Mouse (Mus musculus) layer of hippocampus, adult 2 months (tissue): ENCODE data around the gene Rab3c. TPM values are rescaled to one million over a fixed set of nuclear protein-coding genes. Genes with fewer than 3 reads are reported as not detected.

Source experiments
- DNase-seq, 2 experiments: peaks; one replicate each; pipeline ENCODE4 v3.0.0; 2022; ENCODE audit warnings: low spot score in 2 of 2
- H3K27ac ChIP-seq: fragments of 200-600 bp; 2 replicates; pipeline ENCODE4 v1.8.1; 2022
- H3K4me3 ChIP-seq: fragments of 200-600 bp; 2 replicates; pipeline ENCODE4 v1.8.1; 2022; ENCODE audit warnings: mild to moderate bottlenecking
- CTCF ChIP-seq: fragments of 200-600 bp; conservative IDR thresholded peaks from 2 replicates; pipeline ENCODE4 v1.8.1; 2022; ENCODE audit warnings: antibody characterized with exemption, mild to moderate bottlenecking, moderate library complexity
- total RNA-seq, 2 experiments: library from RNA; stranded (reverse); gene quantifications; 2 replicates each; pipeline ENCODE4 v1.2.3; 2021

Rab3c gene
- total RNA-seq, 2 experiments from 2014 or later = 173 to 182 TPM

DNA sequence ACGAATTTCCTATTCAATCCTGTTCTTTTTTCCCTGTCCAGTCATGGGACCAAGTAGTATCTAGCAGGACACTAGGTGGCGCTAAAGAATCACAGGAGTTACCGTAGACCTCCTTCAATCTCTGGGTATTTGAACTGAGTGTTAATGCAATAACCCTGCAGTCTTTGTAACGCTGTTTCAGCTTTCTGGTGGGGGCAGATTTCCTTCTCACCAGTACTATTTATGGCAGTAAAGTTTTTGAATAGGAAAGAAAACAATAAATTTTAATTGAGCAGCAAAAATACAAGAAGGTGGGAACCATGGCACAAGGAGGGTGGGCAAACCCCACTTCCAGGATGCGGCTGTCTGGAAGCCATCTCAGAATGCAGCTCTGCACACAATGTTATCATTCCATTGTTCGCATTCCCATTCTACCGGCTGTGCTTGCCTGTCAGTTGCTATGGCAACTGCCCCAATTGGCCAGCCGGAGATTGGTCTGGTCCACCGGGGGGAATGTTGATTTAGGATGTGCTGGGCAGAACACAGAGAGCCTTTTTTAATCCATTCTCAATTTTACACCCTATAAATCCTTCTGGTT, 217.9 kb downstream of the Rab3c start:
- DNase-seq = peak; percentile 73 to 78
- peak; percentile 93 for TF ChIP-seq CTCF
- peak overlapping the region; percentile 25; the same call in 1 of the 2 replicates for H3K4me3 ChIP-seq
- H3K27ac ChIP-seq = peak overlapping the region; percentile 64; the same call in 1 of the 2 replicates

DNA sequence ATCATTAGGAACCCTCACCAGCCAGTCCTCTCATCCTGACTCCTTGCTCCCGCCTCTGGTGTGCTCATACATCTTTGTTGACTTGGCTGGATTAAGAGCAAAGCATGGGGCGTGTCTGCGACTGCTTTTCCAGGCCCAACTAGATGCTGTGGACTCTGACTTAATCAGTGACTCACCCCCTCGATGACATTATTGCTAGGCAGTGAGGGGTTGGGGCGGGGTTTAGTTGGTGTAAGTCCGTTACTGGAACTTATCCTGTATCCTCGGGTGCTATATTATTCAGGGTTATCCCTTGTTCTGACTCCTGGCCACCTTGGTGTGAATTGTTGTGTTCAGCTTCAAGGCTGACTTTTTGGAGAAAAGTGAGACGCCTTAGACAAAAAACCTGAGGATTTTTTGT, 218.5 kb downstream of the Rab3c start:
- Histone ChIP-seq H3K27ac (0 out of 2 replicates have a peak overlapping the region, but pooled peaks have one; percentile 64), H3K4me3 (no peak overlapping the region)
- no peak for DNase-seq
- no peak for TF ChIP-seq CTCF

- no peak overlapping the region for H3K27ac ChIP-seq
- TF ChIP-seq CTCF = no peak
- DNase-seq = no peak
- H3K4me3 ChIP-seq = no peak overlapping the region
These were observed 226.3 kb downstream of the Rab3c start for GRCm38 (mm10) chr13:110054538-110054937.

DNA sequence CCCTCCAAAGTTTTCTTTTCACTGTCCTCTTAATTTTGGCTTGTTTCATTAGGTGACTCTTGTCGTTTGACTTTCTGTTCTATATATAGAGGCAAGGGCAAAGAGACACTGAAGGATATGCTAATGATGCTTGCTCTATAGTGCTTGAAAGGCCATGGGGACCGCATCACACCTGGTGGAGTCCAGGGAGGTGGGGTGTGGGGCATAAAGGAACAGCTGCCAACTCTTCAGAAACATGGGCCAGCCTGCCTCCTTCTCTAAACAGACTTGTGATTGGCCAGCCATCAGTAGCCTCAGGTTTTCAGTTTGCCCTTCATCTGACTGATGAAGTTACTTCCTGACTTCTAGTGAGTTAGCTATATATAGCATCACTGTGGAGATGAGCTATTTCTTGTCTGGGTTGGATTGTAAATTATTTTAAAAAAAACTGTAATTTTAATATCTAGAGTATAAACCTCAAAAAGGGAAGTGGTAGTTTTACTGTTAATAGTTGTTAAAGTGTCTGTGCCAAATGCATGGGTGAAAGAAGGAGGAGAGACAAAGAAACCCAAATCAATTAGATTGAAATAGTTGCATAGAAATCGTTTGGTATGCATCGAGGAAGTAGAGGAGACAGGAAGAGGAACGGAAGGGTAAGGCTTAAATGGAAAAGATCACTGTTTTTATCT, 231.9 kb downstream of the Rab3c start:
- Histone ChIP-seq H3K4me3 (no peak overlapping the region), H3K27ac (no peak overlapping the region)
- no peak for TF ChIP-seq CTCF
- DNase-seq = no peak

DNA sequence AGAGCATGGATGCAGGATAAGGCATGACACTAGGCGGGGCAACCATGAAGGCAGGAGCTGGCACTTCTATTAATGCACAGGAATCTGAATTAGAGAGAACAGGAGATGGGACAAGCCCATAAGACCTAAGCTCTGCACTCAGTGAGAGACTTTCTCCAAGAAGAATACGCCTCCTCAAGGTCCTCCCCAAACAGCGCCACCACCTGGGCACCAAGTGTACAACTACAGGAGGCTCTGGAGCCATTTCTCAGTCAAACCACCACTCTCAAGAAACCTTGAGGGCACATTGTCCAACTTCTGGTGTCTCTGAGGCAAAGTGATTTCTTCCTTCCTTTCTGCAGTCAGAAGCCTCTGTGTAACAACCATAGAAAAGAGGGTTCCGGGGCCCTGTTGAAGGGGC, 236.4 kb downstream of the Rab3c start:
- Histone ChIP-seq H3K27ac (no peak overlapping the region), H3K4me3 (no peak overlapping the region)
- DNase-seq = no peak
- peak; percentile 24; the same call in 1 of the 2 replicates for TF ChIP-seq CTCF

DNA sequence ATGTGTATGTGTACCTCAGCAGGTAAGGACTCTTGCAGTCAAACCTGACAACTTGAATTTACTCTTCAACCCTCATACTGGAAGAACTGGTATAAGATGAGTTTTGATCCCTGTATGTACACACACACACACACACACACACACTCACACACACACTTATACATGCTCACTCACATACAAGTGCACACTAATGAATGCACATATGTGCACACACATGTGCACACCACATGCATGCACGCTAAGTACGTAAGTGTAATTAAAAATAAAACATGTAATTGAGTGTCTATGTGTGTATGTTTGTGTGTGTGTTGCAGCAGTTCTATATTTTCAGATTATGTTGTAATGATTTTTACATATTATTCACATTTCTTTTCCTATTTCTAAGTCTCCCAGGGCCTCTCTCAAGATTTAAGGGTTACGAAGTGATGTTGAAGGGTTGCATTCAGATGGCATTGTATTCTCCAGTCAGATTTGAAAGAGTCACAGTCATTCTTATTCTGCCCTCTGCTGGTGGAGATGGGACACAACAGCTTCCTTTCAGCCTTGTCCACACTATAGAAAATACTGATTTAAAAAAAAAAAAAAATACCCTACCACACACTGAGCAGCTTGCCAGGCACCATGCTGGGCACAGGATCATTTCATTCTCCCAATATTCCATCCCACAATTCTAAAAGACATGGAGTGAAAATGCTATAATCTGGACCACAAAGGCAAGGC, 240.9 kb downstream of the Rab3c start:
- peak; percentile 85 for TF ChIP-seq CTCF
- H3K27ac ChIP-seq = no peak overlapping the region
- peak in 1 of 2 experiments; percentile 42 for DNase-seq
- no peak overlapping the region for H3K4me3 ChIP-seq

- TF ChIP-seq CTCF = no peak; the same call in 1 of the 2 replicates
- Histone ChIP-seq H3K27ac (no peak overlapping the region), H3K4me3 (no peak overlapping the region)
- DNase-seq = no peak
These were observed 241.6 kb downstream of the Rab3c start for GRCm38 (mm10) chr13:110039170-110039569.

- H3K27ac ChIP-seq = no peak overlapping the region
- TF ChIP-seq CTCF = no peak
- H3K4me3 ChIP-seq = no peak overlapping the region
- DNase-seq = no peak
These were observed 242.3 kb downstream of the Rab3c start for GRCm38 (mm10) chr13:110038521-110038920.

DNA sequence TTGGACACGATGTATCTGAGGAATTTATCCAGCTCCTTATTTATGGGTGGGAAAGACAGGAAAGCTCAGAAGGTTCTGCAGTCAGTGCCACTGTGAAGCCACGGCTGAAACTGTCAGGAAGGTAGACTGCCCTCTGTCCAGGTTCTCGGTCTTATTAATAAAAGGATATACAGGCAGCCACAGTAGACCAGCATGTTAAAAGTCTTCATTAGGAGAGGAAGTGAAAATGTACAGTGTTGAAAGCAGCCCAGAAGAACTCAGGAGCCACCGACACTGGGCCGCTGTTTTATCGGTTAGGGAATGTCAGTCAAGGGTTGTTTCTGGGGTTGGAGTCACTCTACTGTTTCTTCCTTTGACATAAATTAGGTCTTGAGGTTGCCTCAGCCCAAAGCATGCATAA, 245.9 kb downstream of the Rab3c start:
- TF ChIP-seq CTCF = no peak
- Histone ChIP-seq H3K4me3 (no peak overlapping the region), H3K27ac (no peak overlapping the region)
- DNase-seq = no peak

DNA sequence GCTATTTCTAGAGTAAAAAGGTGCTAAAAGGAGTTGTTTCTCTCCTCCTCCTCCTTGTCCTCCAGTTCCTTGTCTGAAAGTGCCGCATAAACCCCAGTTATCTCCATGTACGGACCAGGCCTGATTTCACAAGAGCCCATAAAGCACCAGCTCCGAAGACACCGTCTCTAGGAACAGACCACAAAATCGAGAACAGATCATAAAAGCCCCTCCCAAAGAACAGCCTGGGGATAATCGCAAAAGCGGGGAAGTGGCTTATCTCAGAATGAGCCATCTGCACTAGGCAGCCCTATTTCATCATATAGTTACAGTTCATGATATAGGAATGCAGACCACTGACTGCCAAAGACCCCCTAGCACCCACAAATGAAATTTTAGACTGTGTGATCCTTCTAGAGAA, 246.8 kb downstream of the Rab3c start:
- no peak overlapping the region for H3K27ac ChIP-seq
- no peak for TF ChIP-seq CTCF
- DNase-seq = no peak
- H3K4me3 ChIP-seq = no peak overlapping the region

DNA sequence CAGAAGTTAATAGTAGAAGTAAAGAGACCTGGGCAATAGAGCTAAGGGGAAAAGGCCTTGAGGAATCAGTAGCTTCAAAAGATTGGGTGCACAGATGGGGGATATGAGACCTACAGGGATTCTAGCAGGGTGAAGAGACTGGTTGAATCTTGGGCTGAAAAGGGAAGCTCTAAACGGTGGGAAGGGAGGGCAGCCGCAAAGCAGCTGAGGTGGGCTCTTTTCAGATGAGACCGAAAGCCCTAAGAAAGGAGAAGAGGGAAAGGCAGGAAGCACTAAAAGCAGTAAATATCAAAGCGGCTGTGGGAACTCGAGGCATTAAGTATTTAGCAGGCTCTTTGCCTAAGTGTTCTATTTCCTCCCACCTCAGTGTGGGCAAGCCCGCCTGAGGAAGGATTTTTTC, 248.9 kb downstream of the Rab3c start:
- DNase-seq = no peak
- Histone ChIP-seq H3K27ac (no peak overlapping the region), H3K4me3 (no peak overlapping the region)
- no peak for TF ChIP-seq CTCF

DNA sequence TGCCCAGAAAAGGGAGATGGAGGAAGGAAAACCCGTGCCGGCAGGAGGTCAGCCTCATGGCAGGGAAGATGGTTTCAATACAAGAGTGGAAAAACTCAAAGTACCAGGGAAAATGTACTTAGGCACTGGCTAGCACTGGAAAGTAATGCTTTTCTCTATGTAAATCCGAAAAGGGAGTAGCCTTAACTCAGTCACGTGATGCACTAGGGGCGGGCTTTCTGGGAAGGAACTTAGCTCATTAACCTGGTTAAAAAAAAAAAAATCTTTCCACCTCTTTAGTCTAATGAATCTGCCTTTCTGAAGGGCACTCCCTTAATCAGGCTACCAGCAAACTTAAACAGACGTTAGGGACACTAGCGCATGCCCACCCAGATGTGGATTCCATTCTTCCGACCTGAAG, 249.7 kb downstream of the Rab3c start:
- no peak for TF ChIP-seq CTCF
- Histone ChIP-seq H3K4me3 (no peak overlapping the region), H3K27ac (no peak overlapping the region)
- no peak for DNase-seq

- no peak overlapping the region for H3K4me3 ChIP-seq
- TF ChIP-seq CTCF = no peak
- no peak overlapping the region for H3K27ac ChIP-seq
- no peak for DNase-seq
These were observed 256.2 kb downstream of the Rab3c start for GRCm38 (mm10) chr13:110024381-110025161.
